Mouse (Mus musculus): Measurements from ENCODE around the gene Nmt2.

- TF ChIP-seq CTCF (IDR thresholded peaks at IDR 0.05; ENCODE audit: extremely low read depth, insufficient read length, insufficient replicate concordance, low read depth, low read length): no peak
- no peak for TF ChIP-seq POLR2A (IDR thresholded peaks at IDR 0.05; ENCODE audit: low read depth, low read length)
Observed at GRCm38 (mm10) chr2:3333761-3334160, 49.7 kb downstream of the Nmt2 start.

Measured in small intestine, adult 2 months (tissue).